Mouse (Mus musculus) lung, adult 2 months (tissue): Measurements from ENCODE around the gene Ddx5.

Experiments used
- CTCF ChIP-seq: fragments of 200-500 bp; IDR thresholded peaks from 2 replicates; pipeline ENCODE4 v1.5.1; 2011; ENCODE audit warnings: mild to moderate bottlenecking, low read length, control low read depth; ENCODE audit not compliant: insufficient read depth
- POLR2A ChIP-seq: fragments of 200-500 bp; IDR thresholded peaks from 2 replicates; pipeline ENCODE4 v1.6.1; 2011; ENCODE audit warnings: low read depth, mild to moderate bottlenecking, control low read depth, low read length, borderline replicate concordance; ENCODE audit errors: extremely low read depth

DNA sequence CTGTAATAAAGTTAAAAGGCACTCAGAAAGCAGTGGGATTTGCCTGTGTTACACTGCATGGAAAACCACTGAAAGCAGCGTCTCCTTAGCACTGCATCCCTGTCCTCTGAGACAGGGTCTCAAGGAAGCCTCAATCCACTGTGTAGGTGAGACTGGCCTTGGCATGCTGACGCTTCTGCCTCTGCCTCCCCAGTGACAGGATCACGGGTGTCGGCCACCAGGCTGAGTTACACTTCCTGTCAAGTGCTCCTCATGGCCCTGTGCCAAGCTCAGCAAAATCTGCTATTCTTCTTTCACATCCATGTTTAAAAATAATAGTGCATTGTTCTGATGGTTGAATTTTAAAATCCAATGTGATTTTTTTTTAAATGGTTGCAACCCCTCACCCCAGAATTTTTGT is 32.0 kb upstream of the Ddx5 start:
- TF ChIP-seq CTCF, result no peak
- TF ChIP-seq POLR2A, result no peak
